Mouse (Mus musculus) bone marrow macrophage, adult 2 months (primary cell): ENCODE results near the gene Hoxd10.

Experiments
- CTCF ChIP-seq: IDR thresholded peaks from 2 replicates; pipeline ENCODE4 v1.5.1; 2012; ENCODE audit warnings: low read depth, mild to moderate bottlenecking, low read length, moderate library complexity
- POLR2A ChIP-seq: IDR thresholded peaks from 2 replicates; pipeline ENCODE4 v1.6.1; 2012; ENCODE audit warnings: mild to moderate bottlenecking, low read depth, low read length, borderline replicate concordance

DNA sequence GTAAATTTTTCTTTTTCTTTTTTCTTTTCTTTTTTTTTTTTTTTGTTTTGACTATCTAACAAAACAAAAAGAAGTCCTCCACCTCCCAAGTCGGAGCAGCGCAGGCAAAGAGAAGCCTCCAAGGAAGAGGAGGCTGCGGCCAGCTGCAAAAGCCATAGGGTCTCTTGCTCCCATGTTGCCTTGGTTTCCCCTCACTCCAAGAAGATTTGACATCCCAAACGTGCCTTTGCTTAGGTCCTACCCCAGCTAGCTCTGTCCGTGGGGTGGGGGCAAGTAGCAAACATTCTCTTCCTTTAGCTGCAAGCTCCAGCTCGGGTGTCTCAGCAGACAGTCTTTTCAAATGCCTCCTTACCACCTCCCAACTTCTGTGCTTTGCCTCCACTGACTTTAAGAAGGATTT is 42.0 kb downstream of the Hoxd10 start:
- TF ChIP-seq CTCF (no peak), POLR2A (no peak)
